Mouse (Mus musculus): Measurements from ENCODE around the gene Ccdc181. TPM values are rescaled to one million over a fixed set of nuclear protein-coding genes. Genes with fewer than 3 reads are reported as not detected.

Gene Ccdc181
- total and polyA plus RNA-seq, 2 experiments from 2014 or later: 12.6 to 29.0 TPM

DNA sequence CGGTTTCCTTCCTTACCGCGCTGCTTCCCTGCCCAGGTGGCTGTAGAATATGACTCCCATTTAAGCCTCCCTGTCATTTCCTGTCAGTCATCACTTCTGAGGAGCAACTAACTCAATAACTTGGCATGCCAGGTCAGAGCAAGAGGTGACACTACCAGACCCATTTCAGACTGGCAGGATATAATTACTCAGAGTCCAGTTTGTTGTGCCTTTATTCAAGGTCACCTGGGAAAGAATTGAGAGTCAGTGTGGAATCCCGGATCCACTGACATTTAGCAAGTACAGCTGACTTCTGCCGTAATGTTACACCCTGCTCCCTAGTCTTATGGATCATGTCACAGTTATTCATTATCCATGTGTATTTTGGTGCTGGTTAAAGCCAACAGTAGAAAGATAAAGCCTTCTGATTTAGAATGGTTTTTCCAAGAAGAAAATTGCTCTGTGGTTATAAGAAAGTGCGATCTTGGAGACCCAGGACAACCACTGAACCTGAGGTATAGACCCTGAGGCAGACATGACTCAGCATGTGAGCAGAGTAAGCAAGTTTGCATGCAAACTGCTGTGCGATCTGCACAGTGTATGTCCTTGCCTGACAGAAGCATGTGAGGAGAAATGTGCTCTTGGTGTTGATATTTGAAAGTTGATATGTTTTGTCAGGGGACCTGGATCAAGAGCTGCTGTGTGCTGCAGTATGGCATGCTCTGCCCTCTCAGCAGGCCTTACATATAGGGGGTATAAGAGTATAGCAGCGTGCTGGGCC lies 24.8 kb upstream of the Ccdc181 start:
- Histone ChIP-seq H3K4me3 (ENCODE audit: low read depth, low read length) (peak overlapping the region; percentile 4), H3K27me3 (ENCODE audit: insufficient read depth, low read length) (no peaks in the 10 kb centered on the region), H3K36me3 (ENCODE audit: insufficient read depth, low read length) (no peaks in the 10 kb centered on the region), H3K9ac (replicated peaks; ENCODE audit: low read length, poor library complexity, severe bottlenecking) (peak overlapping the region; percentile 3; the same call in 1 of the 2 replicates), H3K9me3 (ENCODE audit: low read length) (no peaks in the 10 kb centered on the region), H3K27ac (ENCODE audit: low read depth, low read length) (no peak overlapping the region), H3K4me2 (ENCODE audit: low read depth, low read length, poor library complexity, severe bottlenecking) (peak overlapping the region; percentile 77), H3K4me1 (ENCODE audit: insufficient read depth, low read length) (peaks cover 11% of the 10 kb centered on the region; the same call in 1 of the 2 replicates)
- 62% methylated on average over 8 of the region's 8 CpGs for WGBS
- TF ChIP-seq CTCF (IDR thresholded peaks at IDR 0.05): no peak
- no peak for ATAC-seq (ENCODE audit: low FRiP score)
- DNase-seq (ENCODE audit: low spot score): no peak

DNA sequence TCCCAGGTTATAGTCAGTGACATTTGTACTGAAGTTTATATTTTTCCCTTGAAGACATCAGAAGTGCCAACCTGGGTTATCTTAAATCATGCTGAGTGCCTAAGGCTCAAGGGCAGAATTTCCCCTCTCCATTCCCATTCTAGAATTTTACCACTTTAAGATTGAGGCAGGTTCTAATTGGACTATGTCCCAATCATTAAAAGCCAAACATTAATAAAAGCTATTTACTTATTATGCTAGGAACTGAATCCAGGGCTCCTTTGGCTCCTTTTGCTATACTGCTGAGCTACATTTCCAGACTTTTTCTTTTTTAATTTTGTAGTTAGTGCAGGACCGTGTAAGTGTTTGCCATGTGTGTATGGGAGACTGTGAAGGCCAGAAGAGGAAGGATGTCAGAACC lies 23.9 kb upstream of the Ccdc181 start:
- H3K4me3 ChIP-seq (ENCODE audit: low read depth, low read length): no peak overlapping the region
- no peaks in the 10 kb centered on the region for H3K27me3 ChIP-seq (ENCODE audit: insufficient read depth, low read length)
- no peak overlapping the region for H3K9ac ChIP-seq (replicated peaks; ENCODE audit: low read length, poor library complexity, severe bottlenecking)
- H3K9me3 ChIP-seq (ENCODE audit: low read length): no peaks in the 10 kb centered on the region
- no peak for DNase-seq (ENCODE audit: low spot score)
- no peak for TF ChIP-seq CTCF (IDR thresholded peaks at IDR 0.05)
- H3K36me3 ChIP-seq (ENCODE audit: insufficient read depth, low read length): peaks cover 2% of the 10 kb centered on the region; the same call in 1 of the 2 replicates
- WGBS: 79% methylated on average over 1 of the region's 1 CpGs
- no peak for ATAC-seq (ENCODE audit: low FRiP score)
- peaks cover 11% of the 10 kb centered on the region; the same call in 1 of the 2 replicates for H3K4me1 ChIP-seq (ENCODE audit: insufficient read depth, low read length)
- no peak overlapping the region for H3K4me2 ChIP-seq (ENCODE audit: low read depth, low read length, poor library complexity, severe bottlenecking)
- H3K27ac ChIP-seq (ENCODE audit: low read depth, low read length): no peak overlapping the region

DNA sequence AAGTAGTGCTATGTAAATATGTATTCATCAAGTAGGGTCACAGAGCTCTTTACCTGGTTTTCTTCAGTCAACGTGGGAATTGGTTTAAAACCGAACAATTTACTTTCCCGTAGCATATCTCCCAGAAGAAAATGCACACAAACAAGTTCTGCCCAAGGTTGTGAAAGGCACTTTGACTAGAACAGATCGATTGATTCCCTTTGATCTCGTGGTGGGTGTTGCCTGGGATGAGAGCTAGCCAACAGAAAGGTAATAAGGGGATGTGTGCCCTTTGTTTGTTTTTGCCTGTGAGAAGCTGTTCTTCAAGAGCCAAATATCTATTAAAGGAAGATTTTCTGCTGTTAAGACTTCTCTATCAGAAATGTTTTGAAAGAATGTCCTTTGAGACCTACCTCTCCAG lies 22.8 kb upstream of the Ccdc181 start:
- H3K27ac ChIP-seq (ENCODE audit: low read depth, low read length): no peak overlapping the region
- H3K27me3 ChIP-seq (ENCODE audit: insufficient read depth, low read length): no peaks in the 10 kb centered on the region
- peaks cover 11% of the 10 kb centered on the region; the same call in 1 of the 2 replicates for H3K4me1 ChIP-seq (ENCODE audit: insufficient read depth, low read length)
- H3K4me2 ChIP-seq (ENCODE audit: low read depth, low read length, poor library complexity, severe bottlenecking): no peak overlapping the region
- TF ChIP-seq CTCF (IDR thresholded peaks at IDR 0.05): no peak
- H3K4me3 ChIP-seq (ENCODE audit: low read depth, low read length): no peak overlapping the region
- H3K9me3 ChIP-seq (ENCODE audit: low read length): no peaks in the 10 kb centered on the region
- ATAC-seq (ENCODE audit: low FRiP score) (no peak), DNase-seq (ENCODE audit: low spot score) (no peak)
- WGBS: 81% methylated on average over 5 of the region's 5 CpGs
- peaks cover 12% of the 10 kb centered on the region; the same call in 1 of the 2 replicates for H3K36me3 ChIP-seq (ENCODE audit: insufficient read depth, low read length)
- no peak overlapping the region for H3K9ac ChIP-seq (replicated peaks; ENCODE audit: low read length, poor library complexity, severe bottlenecking)

DNA sequence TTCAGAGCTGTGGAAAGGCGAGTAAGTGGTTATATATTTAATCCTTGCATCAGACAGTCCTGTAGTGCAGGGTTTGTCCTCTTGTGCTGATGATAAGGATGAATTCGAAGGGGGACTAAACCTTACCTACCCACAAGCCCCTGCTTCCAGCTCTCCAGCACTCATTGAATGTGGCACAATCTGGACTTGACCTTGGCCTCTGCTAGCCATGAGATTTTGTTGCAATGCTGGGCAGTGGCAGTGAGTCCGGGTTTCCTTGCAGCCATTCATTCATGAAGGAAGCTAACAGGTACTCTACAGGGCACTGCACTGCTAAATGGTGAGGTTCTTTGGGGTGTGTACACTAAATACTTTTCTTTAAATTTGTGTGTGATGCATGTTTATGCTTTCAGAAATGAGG lies 20.5 kb upstream of the Ccdc181 start:
- ATAC-seq (ENCODE audit: low FRiP score) (no peak), DNase-seq (ENCODE audit: low spot score) (no peak)
- H3K4me3 ChIP-seq (ENCODE audit: low read depth, low read length): no peak overlapping the region
- 84% methylated on average over 3 of the region's 3 CpGs for WGBS
- TF ChIP-seq CTCF (IDR thresholded peaks at IDR 0.05): no peak
- H3K9ac ChIP-seq (replicated peaks; ENCODE audit: low read length, poor library complexity, severe bottlenecking): no peak overlapping the region
- H3K27me3 ChIP-seq (ENCODE audit: insufficient read depth, low read length): no peaks in the 10 kb centered on the region
- H3K4me1 ChIP-seq (ENCODE audit: insufficient read depth, low read length): peaks cover 10% of the 10 kb centered on the region; the same call in 1 of the 2 replicates
- H3K36me3 ChIP-seq (ENCODE audit: insufficient read depth, low read length): peaks cover 16% of the 10 kb centered on the region; the same call in 1 of the 2 replicates
- no peak overlapping the region for H3K27ac ChIP-seq (ENCODE audit: low read depth, low read length)
- no peaks in the 10 kb centered on the region for H3K9me3 ChIP-seq (ENCODE audit: low read length)
- H3K4me2 ChIP-seq (ENCODE audit: low read depth, low read length, poor library complexity, severe bottlenecking): no peak overlapping the region

DNA sequence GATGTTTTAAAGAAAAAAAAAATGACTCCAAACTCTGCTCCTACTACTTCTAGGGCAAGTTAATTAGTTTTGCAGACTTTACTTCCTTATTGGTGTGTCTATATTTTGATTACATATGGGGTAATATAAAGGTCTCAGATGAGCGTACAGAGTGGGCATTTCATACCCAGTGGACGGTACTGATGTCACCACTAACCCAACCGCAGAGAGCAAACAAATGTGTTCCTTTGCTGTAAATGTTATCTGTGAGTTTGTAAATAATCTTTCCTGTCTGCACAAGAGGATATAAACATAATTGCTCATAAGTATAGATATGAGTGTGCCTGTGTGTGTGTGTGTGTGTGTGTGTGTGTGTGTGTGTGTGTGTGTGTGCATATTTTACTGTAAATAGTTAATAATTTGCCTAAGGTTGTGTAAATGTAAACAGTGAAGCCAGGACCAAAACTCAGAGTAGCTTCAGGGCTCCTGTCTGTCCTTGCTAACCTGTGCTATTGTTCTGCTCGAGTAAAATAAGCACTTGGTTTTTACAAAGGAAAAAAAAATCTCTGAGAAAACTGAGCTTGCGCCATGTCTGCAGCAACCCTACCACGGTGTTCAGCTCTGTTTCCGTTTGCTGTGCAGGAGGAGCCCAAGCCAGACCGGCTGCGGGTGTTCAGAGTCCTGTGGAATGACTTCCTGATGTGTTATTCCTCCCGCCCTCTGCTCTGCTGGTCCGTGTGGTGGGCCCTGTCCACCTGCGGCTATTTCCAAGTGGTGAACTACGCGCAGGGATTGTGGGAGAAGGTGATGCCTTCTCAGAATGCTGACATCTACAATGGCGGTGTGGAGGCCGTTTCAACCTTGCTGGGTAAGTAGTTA lies 15.0 kb upstream of the Ccdc181 start:
- Histone ChIP-seq H3K9ac (replicated peaks; ENCODE audit: low read length, poor library complexity, severe bottlenecking) (no peak overlapping the region), H3K27ac (ENCODE audit: low read depth, low read length) (no peak overlapping the region), H3K36me3 (ENCODE audit: insufficient read depth, low read length) (peaks cover 33% of the 10 kb centered on the region), H3K9me3 (ENCODE audit: low read length) (no peaks in the 10 kb centered on the region), H3K4me2 (ENCODE audit: low read depth, low read length, poor library complexity, severe bottlenecking) (no peak overlapping the region), H3K4me3 (ENCODE audit: low read depth, low read length) (no peak overlapping the region), H3K27me3 (ENCODE audit: insufficient read depth, low read length) (no peaks in the 10 kb centered on the region), H3K4me1 (ENCODE audit: insufficient read depth, low read length) (no peaks in the 10 kb centered on the region)
- TF ChIP-seq CTCF (IDR thresholded peaks at IDR 0.05): no peak
- DNase-seq (ENCODE audit: low spot score): no peak
- WGBS: 89% methylated on average over 16 of the region's 16 CpGs
- ATAC-seq (ENCODE audit: low FRiP score): no peak

DNA sequence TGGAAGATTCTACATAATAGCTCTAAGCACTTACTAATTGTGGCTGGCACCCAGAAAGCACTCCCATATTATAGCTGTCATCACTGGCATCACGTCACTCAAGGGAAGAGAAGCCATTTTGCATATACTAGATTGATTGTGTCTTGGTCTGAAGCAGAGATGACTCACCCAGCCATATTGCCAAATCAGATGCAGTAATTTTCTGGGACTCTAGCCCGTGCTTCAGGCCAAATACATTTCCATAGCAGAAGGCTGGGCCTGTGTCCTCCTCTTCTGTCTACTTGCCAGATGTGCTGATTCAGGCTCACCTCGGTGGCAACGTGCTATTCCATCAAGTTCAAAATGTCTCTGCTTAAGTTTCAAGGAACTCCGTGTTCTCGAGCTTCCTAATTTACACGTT lies 13.8 kb upstream of the Ccdc181 start:
- Histone ChIP-seq H3K4me2 (ENCODE audit: low read depth, low read length, poor library complexity, severe bottlenecking) (no peak overlapping the region), H3K9me3 (ENCODE audit: low read length) (no peaks in the 10 kb centered on the region), H3K9ac (replicated peaks; ENCODE audit: low read length, poor library complexity, severe bottlenecking) (no peak overlapping the region), H3K27me3 (ENCODE audit: insufficient read depth, low read length) (no peaks in the 10 kb centered on the region), H3K27ac (ENCODE audit: low read depth, low read length) (no peak overlapping the region), H3K36me3 (ENCODE audit: insufficient read depth, low read length) (peaks cover 32% of the 10 kb centered on the region), H3K4me3 (ENCODE audit: low read depth, low read length) (no peak overlapping the region), H3K4me1 (ENCODE audit: insufficient read depth, low read length) (no peaks in the 10 kb centered on the region)
- TF ChIP-seq CTCF (IDR thresholded peaks at IDR 0.05): no peak
- ATAC-seq (ENCODE audit: low FRiP score) (no peak), DNase-seq (ENCODE audit: low spot score) (no peak)
- WGBS: 90% methylated on average over 7 of the region's 7 CpGs
